Mouse (Mus musculus) spleen, postnatal 14 days (tissue): Measurements from ENCODE around the gene Sema5b.

Source experiments
- DNase-seq, 2 experiments: peaks; one replicate each; pipeline ENCODE4 v3.0.0; 2021 to 2022; ENCODE audit warnings: low spot score in 2 of 2

Gene Sema5b

DNA sequence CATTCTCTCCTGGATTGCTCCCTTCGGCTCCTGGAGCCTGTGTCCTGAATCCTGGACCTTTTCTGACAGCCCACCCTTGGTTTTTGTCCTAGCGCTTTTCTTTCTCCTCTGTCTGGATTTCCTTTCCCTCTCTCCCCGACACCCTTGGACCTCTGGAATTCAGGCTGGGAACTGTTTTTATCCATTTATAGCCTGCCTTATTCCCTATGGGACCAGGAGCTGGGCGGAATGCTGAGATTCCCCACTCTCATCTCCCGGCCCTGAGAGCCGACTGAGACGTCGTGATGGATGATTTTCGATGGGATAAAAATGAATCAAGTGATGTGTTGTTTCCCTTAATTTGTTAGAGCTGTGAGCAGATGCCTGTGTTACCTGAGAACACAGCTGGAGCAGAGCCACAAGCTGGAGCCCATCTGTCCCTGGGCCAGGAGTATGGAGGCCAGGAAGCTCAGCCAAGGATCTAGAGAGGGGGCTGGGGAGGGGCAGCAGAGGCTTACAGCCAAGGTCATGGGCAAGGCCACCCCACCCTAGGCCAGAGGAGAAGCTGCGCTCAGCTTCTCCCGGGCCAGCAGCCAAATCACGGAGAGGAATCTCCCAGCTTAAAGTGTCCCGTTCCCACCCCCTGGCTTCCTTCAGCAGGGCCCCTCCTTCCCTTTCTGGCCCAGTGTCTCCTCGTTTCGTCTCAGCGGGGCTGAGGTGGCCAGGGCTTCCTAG, 89.7 kb downstream of the Sema5b start:
- no peak for DNase-seq

DNA sequence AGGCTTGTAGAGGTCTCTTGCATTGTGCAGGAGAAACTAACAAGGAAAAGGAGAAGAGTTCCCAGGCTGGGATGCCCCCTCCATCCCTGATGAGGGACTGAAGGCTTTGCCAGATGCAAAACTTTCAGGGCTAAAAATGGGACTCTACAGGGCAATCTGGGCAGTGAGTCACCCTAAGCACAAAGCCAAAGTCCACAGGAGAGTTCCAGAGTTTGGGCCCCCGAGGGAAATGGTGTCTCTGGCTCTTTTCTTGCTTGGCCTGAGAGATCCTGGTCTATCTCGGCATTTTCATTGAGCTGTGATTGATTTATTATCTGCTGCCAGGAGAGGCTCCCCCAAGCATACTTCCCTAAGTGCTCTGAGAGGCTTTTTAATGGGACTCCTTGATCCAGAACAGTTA, 92.1 kb downstream of the Sema5b start:
- DNase-seq: no peak

DNA sequence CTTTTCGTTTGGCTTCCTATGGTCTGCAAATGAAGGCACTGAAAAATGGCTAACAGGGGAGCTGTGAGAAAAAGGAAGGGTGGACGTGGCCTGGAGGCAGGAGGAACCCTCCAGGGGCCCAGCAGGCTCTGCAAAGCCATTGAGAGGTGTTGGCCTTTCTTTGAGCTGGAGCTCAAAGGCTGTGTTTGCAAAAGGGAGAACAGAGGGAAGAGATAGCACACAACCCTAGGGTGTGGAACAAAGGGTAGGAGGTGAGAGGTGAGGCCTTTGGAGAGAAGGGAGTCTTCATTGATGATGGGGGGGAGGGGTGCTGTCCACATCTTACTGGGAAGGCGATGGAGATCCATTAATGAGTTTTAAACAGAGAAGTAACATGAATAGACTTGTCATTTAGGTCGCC, 94.0 kb downstream of the Sema5b start:
- DNase-seq: no peak

DNA sequence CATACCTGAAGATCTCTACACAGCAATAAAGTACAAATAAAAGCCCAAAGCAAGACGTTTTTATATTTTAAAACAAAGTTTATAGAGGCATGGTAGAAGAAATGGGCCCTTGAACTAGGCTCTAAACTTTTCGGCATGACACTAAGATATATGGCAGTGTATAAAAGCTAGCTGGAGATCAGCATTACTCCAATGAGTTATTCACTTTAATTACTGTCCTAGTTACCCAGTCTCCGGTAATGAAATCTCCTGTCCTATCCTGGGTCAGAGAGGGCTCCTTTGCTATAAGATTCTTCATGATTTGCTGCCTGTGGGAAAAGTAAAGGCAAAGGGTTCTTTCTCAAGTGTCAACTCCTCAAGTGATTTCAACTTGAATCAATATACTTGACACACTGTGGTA, 98.6 kb downstream of the Sema5b start:
- DNase-seq: no peak

DNA sequence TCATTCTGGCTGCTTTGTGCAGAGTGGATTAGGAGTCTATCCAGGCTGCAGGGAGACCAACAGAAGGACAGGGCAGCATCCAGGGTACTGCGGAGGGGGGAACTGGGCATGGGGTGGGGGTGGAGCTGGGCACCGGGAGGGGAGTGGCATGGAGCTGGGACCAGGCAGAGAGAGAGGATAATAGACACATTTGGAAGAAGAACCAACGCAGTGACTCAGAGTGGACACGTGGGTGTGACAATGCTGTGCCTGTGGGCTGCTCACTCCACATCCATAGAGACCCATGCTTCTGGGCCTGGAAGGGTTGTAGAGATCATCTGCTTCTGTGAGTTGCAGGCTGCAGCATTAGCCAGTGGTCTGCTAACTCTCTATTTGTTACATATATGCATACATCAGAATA, 107.9 kb downstream of the Sema5b start:
- no peak for DNase-seq

DNA sequence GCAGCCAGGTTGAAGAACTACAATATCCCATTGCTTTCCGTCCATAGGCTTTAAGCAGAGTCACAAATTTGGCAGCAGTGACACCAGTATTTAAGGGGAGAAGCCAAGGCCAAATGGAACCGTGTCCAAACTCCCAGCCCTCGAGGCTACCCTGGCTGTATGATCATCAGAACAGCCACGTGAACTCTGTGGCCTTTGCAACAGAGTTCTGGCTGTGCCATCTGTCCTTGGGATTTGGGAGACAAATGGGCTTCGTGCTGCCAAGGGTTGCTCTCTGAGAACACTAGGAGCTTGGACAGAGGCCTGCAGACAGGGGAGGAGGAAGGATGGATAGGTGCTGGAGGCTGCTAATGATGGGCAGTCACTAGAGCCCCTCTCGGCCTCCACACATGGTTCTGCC, 111.3 kb downstream of the Sema5b start:
- DNase-seq: no peak

DNA sequence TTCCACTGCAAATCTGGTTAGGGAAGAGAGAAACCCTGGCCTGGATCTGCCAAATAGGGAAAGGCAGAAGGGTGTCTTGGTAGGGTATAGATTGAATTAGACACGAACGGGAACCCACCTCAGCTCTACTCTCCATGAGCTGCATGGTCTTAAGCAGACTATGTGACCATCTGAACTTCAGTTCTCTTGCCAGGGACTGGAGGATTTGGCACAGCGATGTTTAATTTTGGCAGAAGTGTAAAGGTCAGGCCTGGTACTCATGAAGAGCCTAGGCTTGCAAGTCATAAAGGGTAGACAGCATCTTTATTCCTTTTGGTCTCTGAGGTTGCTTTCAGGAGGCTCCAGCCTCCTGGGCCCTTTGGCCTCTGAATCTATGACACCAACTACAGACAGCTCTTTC, 111.8 kb downstream of the Sema5b start:
- DNase-seq: no peak

DNA sequence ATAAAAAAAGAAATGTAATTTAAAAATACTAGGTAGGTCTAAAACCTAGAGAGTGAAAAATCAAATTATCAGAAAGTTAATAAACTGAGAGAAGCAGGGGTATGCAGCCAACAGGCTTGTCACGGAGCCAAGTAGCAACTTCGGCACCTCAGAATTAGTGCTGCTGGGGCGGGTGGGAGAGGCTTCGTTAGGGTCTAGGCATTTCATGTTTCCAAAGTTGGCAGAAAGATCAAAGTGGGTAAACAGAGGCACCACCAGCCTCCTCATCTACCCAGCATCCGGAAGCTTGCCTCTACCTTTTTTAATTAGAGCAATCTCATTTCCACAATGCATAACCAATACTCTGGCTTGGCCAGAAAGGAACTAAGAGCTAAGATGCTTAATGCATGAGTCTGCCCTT, 113.0 kb downstream of the Sema5b start:
- no peak for DNase-seq

DNA sequence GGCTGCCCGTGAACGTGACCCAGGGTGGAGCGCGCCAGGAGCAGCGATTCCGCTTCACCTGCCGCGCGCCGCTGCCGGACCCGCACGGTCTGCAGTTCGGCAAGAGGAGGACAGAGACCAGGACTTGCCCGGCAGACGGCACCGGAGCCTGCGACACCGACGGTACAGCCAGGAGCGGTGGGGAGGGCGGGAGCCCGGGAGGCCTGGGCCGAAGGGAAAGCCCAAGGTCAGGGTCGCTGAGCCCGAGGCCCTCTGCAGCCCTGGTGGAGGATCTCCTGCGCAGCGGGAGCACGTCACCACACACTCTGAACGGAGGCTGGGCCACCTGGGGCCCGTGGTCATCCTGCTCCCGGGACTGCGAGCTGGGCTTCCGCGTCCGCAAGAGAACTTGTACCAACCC, 119.3 kb downstream of the Sema5b start:
- DNase-seq: no peak

DNA sequence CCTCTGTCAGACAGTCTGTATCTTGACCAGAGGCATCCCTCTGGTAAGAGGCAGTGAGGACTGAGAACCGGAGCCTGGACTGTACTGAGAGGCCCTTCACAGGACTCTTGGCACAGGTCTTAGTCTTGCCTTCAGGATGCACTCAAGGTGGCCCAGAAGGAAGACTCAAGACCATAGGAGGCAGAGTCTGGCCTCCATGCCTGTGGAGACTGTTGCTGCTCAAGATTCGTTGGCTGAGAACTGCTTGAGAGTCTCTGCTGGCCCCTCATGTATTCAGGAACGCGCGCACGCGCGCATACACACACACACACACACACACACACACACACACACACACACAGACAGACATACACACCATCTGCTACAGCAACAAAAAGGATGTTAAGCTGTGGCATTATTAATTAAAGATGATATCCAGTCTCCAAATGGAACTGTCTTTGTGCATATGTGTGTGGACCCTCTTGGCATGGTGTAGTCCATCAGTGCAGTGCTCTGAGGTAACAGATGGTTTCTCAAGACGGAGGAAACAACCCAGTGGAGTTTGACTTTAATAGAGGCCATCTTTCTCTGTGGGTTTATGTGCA, 123.0 kb downstream of the Sema5b start:
- DNase-seq: no peak

DNA sequence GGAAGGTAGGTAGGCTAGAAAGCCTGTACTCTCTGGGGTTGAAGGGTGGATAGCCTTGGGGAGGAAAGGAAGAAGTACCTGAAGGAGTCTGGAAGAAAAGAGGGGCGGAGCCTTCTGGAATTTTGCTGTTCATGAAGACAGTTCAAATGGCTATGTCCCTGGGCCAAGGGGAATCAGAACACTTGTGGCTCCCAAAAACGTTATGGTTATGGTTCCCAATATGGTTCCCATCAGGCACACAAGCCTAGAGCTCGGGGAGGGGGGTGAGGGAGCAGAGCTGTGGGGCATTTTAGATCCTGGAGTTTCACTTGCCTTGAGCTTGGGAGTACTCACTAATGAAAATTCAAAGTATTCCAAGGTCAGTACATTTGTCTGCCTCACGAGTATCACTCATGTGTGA, 123.9 kb downstream of the Sema5b start:
- DNase-seq: no peak

DNA sequence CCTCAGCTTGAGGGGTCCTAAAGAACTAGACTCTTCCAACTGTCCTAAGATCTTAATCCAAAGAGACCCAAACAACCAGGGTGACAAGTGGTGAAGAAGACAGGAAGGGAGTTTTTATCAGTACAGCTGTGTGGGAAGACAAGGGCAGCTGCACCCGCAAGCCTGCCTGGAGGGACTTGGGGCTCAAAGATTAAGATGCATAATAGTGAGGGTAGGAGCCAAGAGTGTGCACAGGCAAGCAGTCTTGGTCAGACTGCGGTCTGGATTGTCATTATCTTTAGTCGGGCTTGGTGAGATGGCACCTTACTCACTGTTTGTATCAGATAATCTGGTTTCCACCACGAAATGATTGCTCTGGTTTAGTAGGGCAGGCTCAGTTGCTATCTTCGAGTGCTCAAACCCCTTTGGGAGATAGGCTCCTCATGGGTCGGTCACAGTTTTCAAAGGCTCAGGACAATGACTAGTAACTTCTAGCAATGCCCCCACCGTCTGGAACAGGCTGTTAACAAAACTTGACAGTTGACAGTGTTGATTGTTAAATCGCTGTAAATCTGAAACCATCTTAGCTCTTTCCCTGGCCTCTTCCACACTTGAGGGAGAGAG, 136.7 kb downstream of the Sema5b start:
- DNase-seq: no peak

DNA sequence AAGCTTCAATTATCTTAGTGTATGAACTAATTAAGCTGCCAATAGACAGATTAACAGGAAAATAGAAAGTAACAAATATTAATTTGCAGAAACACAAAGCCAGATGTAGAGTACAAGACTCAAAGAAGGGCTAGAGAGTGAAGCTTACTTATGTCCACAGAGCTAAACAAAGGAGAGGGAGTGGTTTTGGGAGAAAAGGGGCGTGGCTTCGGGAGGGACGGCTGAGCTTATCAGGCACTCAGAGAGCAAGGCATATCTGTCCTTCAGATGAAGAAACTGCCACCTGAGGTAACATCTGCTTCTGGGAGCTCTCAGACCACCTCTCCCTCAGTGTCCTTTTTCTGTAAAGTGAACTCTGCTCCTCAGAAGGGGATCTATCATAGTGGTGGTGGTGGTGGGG, 137.5 kb downstream of the Sema5b start:
- DNase-seq: no peak

DNA sequence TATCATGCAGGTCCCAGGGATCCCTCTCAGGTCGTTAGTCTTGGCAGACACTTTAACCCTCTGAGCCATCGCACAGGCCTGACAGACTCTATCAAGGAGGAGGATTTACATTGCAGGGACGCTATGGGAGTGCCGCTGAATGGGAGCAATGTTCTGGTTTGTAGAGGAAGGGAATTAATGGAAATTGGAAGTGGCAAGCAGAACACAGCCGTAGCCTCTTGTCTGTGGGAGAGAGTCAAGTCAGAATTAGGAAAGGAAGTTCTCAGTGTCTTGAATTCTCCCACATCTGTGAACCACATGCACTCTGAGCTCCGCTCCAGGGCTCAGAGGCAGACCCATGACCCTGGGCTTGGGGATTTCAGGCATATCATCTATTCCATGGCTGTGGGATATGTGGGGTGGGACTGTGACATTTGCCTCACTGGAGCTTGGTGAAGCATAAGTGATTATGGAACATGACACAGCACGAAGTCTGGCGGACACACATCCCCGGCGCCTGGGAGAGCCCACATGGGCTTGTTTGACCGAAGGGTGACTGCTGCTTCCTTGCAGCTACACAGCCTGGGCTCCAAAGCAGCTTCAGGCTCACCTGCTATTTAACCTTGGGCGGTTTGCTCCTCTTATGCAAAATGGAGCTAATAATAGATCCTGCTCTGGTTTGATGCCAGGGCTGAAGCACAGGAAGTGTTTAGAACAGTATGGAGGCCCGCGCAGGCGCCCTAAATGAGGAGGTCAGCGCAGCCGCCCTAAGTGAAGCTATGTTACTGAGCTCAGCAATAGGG, 140.6 kb downstream of the Sema5b start:
- no peak for DNase-seq

DNA sequence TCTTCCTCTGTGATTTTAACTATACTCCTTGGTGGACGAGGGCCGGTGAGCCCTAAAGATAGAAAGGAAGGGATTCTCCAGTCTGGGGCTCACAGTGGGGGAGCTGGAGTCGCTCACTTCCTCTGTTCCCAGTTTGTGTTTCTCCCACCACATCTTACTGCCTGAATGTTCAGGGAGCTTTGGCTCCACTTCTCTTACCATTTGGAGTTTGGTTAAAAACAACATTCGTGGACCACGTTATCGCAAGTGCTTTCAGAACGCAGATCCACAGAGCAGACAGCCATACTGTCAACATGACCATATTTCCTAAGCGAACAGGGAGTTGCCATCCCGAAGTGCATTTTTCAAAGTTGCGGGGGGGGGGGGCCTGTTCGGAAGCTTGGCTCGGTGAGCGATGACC, 144.1 kb downstream of the Sema5b start:
- DNase-seq: no peak

DNA sequence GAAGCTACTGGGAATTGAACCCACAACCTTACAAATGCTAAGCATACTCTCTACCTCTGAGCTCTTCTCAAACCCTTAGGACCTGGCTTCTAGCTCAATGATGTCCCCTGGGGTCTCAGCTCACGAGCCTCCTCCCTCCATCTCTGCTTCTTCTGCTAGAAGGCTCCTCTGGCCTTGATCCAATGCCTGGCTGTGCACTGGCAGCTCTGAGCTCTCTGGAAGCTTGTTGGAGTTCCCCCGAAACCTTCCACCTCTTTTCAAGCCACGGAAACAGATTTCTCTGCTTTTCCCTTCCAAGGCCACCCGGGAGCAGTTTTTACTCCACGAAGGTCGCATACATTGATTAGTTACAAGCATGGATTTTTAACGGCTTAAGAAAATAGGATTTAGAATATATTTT, 145.5 kb downstream of the Sema5b start:
- DNase-seq: no peak

DNA sequence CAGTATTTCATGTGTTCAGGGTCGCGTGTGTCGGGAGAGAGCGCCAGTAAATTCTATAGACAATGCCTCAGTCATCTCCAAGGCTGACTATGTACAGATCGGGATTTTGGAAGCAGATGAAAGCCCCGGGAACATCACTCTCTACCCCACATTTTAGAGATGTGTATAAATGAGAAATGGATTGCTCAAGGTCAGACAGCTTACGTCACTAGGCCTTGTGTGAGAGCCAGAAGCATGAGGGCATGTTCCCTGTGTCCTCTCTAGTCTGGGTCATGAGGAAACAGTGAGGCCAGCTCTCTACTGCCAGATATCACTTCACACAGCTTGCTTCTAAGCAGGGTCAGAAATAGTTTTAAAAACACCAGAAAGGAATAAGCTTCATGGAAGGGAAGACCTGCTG, 150.7 kb downstream of the Sema5b start:
- no peak for DNase-seq

DNA sequence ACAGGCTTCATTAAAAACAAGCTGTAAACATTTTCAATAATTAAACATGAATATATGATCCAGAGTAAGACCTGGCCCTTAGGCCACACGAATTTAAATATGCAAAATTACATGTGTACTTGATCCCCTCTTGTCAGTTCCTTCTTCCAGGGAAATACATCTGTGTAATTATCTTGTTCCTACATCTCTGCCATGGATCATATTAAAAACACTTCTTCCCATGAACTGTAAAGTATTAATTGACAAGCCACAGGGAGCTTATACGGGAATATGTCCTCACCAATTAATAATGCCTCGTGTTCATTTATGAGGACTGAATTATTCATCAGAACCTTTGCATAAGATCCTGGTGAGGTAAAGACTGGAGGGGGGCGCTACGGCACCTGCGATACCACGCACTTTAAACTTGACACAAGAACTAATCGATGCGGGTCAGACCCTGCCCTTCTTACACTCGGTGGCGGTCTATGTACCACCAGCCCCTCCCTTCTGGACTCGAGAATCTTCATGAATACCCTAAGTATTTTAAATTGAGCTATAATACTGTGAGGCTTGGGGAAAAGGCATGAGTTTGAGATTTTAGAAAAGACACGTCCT, 153.4 kb downstream of the Sema5b start:
- no peak for DNase-seq

DNA sequence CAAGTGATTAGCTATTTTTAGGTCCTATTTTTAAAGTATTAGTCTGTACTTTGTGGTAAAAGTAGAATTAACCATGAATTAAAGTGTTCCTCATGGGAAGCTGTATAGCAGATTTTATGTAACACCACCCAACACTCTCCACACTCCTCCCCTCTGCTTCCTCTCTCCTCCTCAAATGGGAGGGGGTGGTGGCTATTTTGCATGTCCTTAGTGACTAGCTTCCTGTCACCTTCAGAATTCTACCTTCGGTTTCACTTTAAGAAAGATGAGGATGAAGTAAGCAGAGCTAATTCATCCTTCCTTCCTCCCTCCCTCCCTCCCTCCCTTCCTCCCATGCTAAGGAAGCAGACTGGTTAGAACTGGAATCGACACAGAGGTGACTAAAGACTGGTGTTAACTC, 155.2 kb downstream of the Sema5b start:
- no peak for DNase-seq

DNA sequence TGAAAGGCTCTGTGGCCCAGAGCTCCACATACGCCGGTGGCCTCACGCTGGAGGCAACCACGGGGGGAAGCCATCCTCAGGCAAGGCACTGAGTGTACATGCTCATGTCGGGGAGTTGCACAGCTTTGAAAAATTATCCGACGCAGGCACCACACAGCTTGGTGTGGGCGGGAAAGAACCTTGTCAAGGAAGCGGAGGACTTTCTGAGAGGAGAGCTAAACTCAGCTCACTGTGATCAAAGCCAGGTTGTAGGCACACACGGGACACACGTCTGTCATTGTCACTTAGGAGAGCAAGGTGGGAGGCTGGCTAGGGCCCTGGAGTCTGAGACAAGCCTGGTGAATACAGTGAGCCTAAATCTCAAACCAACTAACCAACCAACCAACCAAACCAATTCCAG, 160.9 kb downstream of the Sema5b start:
- no peak for DNase-seq

DNA sequence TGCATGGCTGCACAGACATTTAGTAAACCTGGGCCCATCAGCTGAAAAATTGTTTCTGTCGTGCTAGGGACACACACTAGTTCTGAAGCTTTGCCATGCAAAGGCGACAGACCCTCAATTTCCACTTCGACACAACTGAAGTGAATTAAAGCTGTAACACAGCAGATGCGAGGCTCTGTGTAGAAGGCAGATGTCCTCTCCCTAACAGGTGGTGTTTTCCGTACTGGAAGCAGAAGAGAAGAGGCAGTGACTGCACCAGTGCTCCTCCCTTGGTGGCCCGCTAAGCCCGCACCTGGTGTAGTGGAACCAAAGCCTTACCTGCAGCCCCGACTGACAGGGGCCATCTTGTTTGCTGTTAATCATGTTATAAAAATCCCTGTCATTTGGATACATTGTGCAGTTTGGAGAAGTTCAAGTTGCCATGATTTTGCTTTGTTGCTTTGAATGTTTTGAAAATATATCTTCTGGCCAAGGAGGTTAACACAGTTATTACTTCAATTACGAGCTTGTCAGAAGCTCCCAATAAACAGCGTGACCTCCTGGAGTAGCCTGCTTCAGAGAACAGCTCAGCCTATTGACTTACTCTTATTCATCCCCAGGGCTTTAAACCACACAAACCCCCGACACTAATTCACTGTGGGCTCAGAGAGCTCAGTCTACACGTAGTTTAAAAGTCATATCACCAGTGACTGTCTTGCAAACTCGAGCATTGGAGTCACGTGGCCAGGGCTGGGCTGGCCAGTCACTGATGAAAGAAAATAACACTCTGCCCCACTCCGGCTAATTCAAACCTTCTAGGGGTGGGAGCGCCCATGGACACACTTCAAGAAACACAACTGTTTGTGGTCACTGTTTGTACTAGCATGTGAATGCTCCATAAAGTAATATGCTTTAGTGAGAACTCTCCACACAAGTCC, 163.1 kb downstream of the Sema5b start:
- DNase-seq: no peak
